In the genomic region with DNA sequence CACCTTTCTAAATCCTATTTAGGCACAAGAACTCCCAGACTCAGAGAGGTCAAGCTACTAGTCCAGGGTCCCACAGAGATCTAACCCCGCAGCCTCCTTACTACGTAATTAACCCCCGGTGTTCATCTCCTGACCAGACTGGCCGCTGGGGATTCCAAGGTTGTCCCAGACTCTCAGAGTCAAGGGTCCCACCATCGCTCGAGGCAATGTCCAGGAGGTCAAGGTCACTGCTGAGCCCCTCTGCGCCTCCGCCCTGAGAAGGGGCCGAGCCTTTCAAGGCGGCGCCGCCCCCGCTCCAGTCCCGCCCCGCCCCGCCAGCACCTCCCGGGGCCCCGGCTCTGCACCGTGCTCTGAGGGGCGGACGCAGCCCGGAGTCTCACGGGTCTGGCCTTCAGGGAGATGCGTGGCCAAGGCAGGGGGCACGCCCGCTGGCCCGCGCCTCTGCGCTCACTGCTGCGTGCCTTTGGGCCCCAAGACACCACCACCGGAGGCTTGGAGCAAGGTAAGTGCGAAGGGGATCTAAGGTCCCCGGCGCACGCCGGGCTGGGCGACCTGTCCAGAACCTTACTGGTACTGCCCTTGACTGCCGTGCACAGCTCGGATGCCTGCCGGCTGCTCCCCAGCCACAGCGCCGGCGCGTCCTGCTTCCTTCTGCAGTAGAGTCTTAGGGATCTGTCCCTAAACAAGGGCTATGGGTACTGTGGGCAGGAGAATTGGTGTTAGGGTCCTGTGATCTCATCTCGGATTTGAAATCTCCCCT, we compare ENCODE assay signal across 9 mouse cellular contexts. TPM values are rescaled to one million over a fixed set of nuclear protein-coding genes. Genes with fewer than 3 reads are reported as not detected.
A peak's percentile ranks its signal among the peaks of the same experiment; 100 is the strongest.
DNase-seq lines count a peak whose midpoint lies in the region; ATAC-seq and TF ChIP-seq lines count a peak whose summit lies in the region.
"Had no signal": no experiment of that assay in that cellular context is flagged by ENCODE, and none has a peak within 500 bp of the region (broad histone marks: within the 10 kb centered on the region; RNA-seq: fewer than 3 reads in every experiment).

A gene (plus strand): TSS at position 175 of the 760 bp plus-strand sequence.

- H3K9me3 ChIP-seq in kidney, embryonic 15.5 days (replicated peaks) = no peaks in the 10 kb centered on the region
- H3K9me3 ChIP-seq in embryonic facial prominence, embryonic 12.5 days = no peaks in the 10 kb centered on the region
- no peaks in the 10 kb centered on the region for H3K9me3 ChIP-seq in midbrain, embryonic 14.5 days (ENCODE audit: control insufficient read depth, low read length)

- H3K27ac ChIP-seq in kidney, embryonic 15.5 days = no peak within 1 kb of the TSS
- H3K27ac ChIP-seq in bone marrow macrophage, adult 2 months (ENCODE audit: insufficient read depth, low read depth, low read length) = no peak within 1 kb of the TSS
- no peak within 1 kb of the TSS for H3K27ac ChIP-seq in embryonic facial prominence, embryonic 12.5 days
- H3K27ac ChIP-seq in layer of hippocampus, adult 2 months = no peak within 1 kb of the TSS
- no peak within 1 kb of the TSS for H3K27ac ChIP-seq in midbrain, embryonic 14.5 days (replicated peaks; ENCODE audit: low read depth, low read length)
- H3K27ac ChIP-seq: macrophage had no signal

- peak within 1 kb of the TSS; percentile 44 for H3K4me3 ChIP-seq in kidney, embryonic 15.5 days (replicated peaks)
- H3K4me3 ChIP-seq in bone marrow macrophage, adult 2 months (ENCODE audit: insufficient read depth, low read length) = peak within 1 kb of the TSS; percentile 20
- peak within 1 kb of the TSS; percentile 45 for H3K4me3 ChIP-seq in embryonic facial prominence, embryonic 12.5 days
- H3K4me3 ChIP-seq in layer of hippocampus, adult 2 months = peak within 1 kb of the TSS; percentile 55
- peak within 1 kb of the TSS; percentile 44 for H3K4me3 ChIP-seq in midbrain, embryonic 14.5 days (replicated peaks; ENCODE audit: low read depth, low read length)

- H3K36me3 ChIP-seq in kidney, embryonic 15.5 days = no peaks in the 10 kb centered on the region
- H3K36me3 ChIP-seq in embryonic facial prominence, embryonic 12.5 days = no peaks in the 10 kb centered on the region
- H3K36me3 ChIP-seq in midbrain, embryonic 14.5 days (ENCODE audit: control insufficient read depth, insufficient read depth, low read length) = no peaks in the 10 kb centered on the region

- WGBS in kidney, embryonic 15.5 days = under 1% methylated on average over 45 of the region's 45 CpGs
- under 1% methylated on average over 45 of the region's 45 CpGs for WGBS in embryonic facial prominence, embryonic 12.5 days
- WGBS in midbrain, embryonic 14.5 days = under 1% methylated on average over 44 of the region's 45 CpGs

- H3K27me3 ChIP-seq in kidney, embryonic 15.5 days = peaks cover 26% of the 10 kb centered on the region
- H3K27me3 ChIP-seq in embryonic facial prominence, embryonic 12.5 days = peaks cover 25% of the 10 kb centered on the region
- H3K27me3 ChIP-seq in midbrain, embryonic 14.5 days (ENCODE audit: control insufficient read depth, insufficient read depth, low read length) = peaks cover 5% of the 10 kb centered on the region; the same call in 1 of the 2 replicates

- peak within 1 kb of the TSS; percentile 38; the same call in 1 of the 2 replicates for H3K9ac ChIP-seq in kidney, embryonic 15.5 days
- H3K9ac ChIP-seq in embryonic facial prominence, embryonic 12.5 days = peak within 1 kb of the TSS; percentile 50
- peak within 1 kb of the TSS; percentile 49 for H3K9ac ChIP-seq in midbrain, embryonic 14.5 days (replicated peaks; ENCODE audit: low read length)

- no peak for TF ChIP-seq POLR2A in bone marrow macrophage, adult 2 months (IDR thresholded peaks at IDR 0.05; ENCODE audit: borderline replicate concordance, low read depth, low read length)

- no peak for TF ChIP-seq CTCF in bone marrow macrophage, adult 2 months (IDR thresholded peaks at IDR 0.05; ENCODE audit: low read depth, low read length)
- TF ChIP-seq CTCF in layer of hippocampus, adult 2 months (conservative IDR thresholded peaks at IDR 0.05) = no peak

- peak within 1 kb of the TSS; percentile 86 for H3K4me2 ChIP-seq in kidney, embryonic 15.5 days
- peak within 1 kb of the TSS; percentile 90 for H3K4me2 ChIP-seq in embryonic facial prominence, embryonic 12.5 days (replicated peaks)
- peak within 1 kb of the TSS; percentile 89 for H3K4me2 ChIP-seq in midbrain, embryonic 14.5 days (ENCODE audit: low read length)

- H3K4me1 ChIP-seq in kidney, embryonic 15.5 days = peaks cover 33% of the 10 kb centered on the region
- peaks cover 21% of the 10 kb centered on the region for H3K4me1 ChIP-seq in bone marrow macrophage, adult 2 months (ENCODE audit: control insufficient read depth, insufficient read depth, low read length)
- H3K4me1 ChIP-seq in embryonic facial prominence, embryonic 12.5 days = peaks cover 27% of the 10 kb centered on the region
- H3K4me1 ChIP-seq in midbrain, embryonic 14.5 days (ENCODE audit: control insufficient read depth, insufficient read depth, low read length) = peaks cover 5% of the 10 kb centered on the region; the same call in 1 of the 2 replicates

- ATAC-seq in kidney, embryonic 15.5 days (replicated peaks; ENCODE audit: low FRiP score) = peak; percentile 64
- peak; percentile 53; the same call in 1 of the 2 replicates for ATAC-seq in embryonic facial prominence, embryonic 12.5 days (ENCODE audit: insufficient number of reproducible peaks, insufficient read depth, low FRiP score, low TSS enrichment)
- ATAC-seq in midbrain, embryonic 14.5 days (ENCODE audit: low FRiP score, low TSS enrichment) = peak; percentile 46; the same call in 1 of the 2 replicates

- DNase-seq in kidney, adult 18-20 months = no peak
- no peak for DNase-seq in layer of hippocampus, adult 2 months (ENCODE audit: low spot score in 2 of 2)
- DNase-seq in midbrain, embryonic 14.5 days = peak; percentile 56
- no peak for DNase-seq in B cell, adult 2 months
- no peak for DNase-seq in kidney, adult 11 months

RNA-seq across cellular contexts. Expression of the gene that starts here (rescaled TPM):
- 0.85 and 1.5 TPM in 2 replicates for polyA plus RNA-seq in kidney, embryonic 15.5 days (2015; fragmentation: Nextera tagmentation; extraction: Ambion mirVana)
- polyA plus RNA-seq in bone marrow macrophage, adult 2 months (2012; ENCODE audit: insufficient read depth, insufficient read length, missing spikeins) = not detected in 2 replicates
- polyA plus RNA-seq in embryonic facial prominence, embryonic 12.5 days (2016; fragmentation: Nextera tagmentation; extraction: Ambion mirVana) = 3.1 and 3.4 TPM in 2 replicates
- total RNA-seq in layer of hippocampus, adult 2 months (2021) = 100 to 1,000 TPM; 139 to 141 TPM
- 62.5 and 79.2 TPM in 2 replicates for polyA plus RNA-seq in midbrain, embryonic 14.5 days (2014; fragmentation: Nextera tagmentation; extraction: Ambion mirVana)
- polyA plus RNA-seq: macrophage had no signal

Comparison
In these comparisons a context has a peak if more than half of its experiments do, and no peak if none do; other contexts are left out.
1. RNA of the gene that starts here (polyA plus RNA-seq): 62.5 to 79.2 TPM in midbrain, embryonic 14.5 days; 3.1 to 3.4 TPM in embryonic facial prominence, embryonic 12.5 days, 0.85 to 1.5 TPM in kidney, embryonic 15.5 days and not detected in bone marrow macrophage, adult 2 months; every median in the first group is over 10 times any median in the second.
2. Peak in every context shown above with its lines, with median percentiles within 50 percentile points of each other: ATAC-seq, H3K4me2 ChIP-seq, H3K4me3 ChIP-seq and H3K9ac ChIP-seq.